Mouse (Mus musculus) kidney, postnatal 36 days (tissue): ENCODE results near the gene Pwwp2b.

Experiments
- DNase-seq, 2 experiments: peaks; one replicate each; pipeline ENCODE4 v3.0.0; 2021 to 2022; ENCODE audit warnings: mixed read lengths in 2 of 2

Gene Pwwp2b

GRCm38 (mm10) chr7:139247881-139248614, at the start of gene Pwwp2b:
TSS of gene Pwwp2b (plus strand) at chr7:139248482.
- DNase-seq = peak; percentile 82 to 92

- DNase-seq = peak; percentile 68 to 84
These were observed 48.2 kb upstream of the Pwwp2b start for GRCm38 (mm10) chr7:139200108-139200507.

GRCm38 (mm10) chr7:139201209-139201608, 47.1 kb upstream of the Pwwp2b start:
- DNase-seq = no peak

GRCm38 (mm10) chr7:139208023-139208772, 40.1 kb upstream of the Pwwp2b start:
- DNase-seq = peak; percentile 31 to 73

GRCm38 (mm10) chr7:139208773-139209095, 39.5 kb upstream of the Pwwp2b start:
- DNase-seq = peak; percentile 35 to 40

GRCm38 (mm10) chr7:139211761-139212160, 36.5 kb upstream of the Pwwp2b start:
- DNase-seq = no peak

- peak; percentile 99 for DNase-seq
These were observed 35.2 kb upstream of the Pwwp2b start, which contains the start of the genes Lrrc27 and Stk32c for GRCm38 (mm10) chr7:139212754-139213745. TSS of gene Lrrc27 (plus strand) at chr7:139212988. TSS of gene Stk32c (minus strand) at chr7:139213307.

GRCm38 (mm10) chr7:139213751-139214150, 34.5 kb upstream of the Pwwp2b start:
- DNase-seq = no peak

- DNase-seq = no peak
These were observed 34.1 kb upstream of the Pwwp2b start for GRCm38 (mm10) chr7:139214160-139214559.

- DNase-seq = no peak
These were observed 33.5 kb upstream of the Pwwp2b start for GRCm38 (mm10) chr7:139214596-139215340.

- no peak for DNase-seq
These were observed 32.8 kb upstream of the Pwwp2b start for GRCm38 (mm10) chr7:139215516-139215915.

GRCm38 (mm10) chr7:139215946-139216345, 32.3 kb upstream of the Pwwp2b start:
- no peak for DNase-seq

- DNase-seq = no peak
These were observed 31.8 kb upstream of the Pwwp2b start for GRCm38 (mm10) chr7:139216464-139216863.

GRCm38 (mm10) chr7:139217046-139217445, 31.2 kb upstream of the Pwwp2b start:
- no peak for DNase-seq

GRCm38 (mm10) chr7:139218641-139219415, 29.5 kb upstream of the Pwwp2b start:
- peak; percentile 68 to 78 for DNase-seq

- DNase-seq = no peak
These were observed 28.8 kb upstream of the Pwwp2b start for GRCm38 (mm10) chr7:139219486-139219885.

- DNase-seq = no peak
These were observed 28.0 kb upstream of the Pwwp2b start for GRCm38 (mm10) chr7:139220303-139220702.

- no peak for DNase-seq
These were observed 27.2 kb upstream of the Pwwp2b start for GRCm38 (mm10) chr7:139221072-139221471.

- DNase-seq = no peak
These were observed 26.4 kb upstream of the Pwwp2b start for GRCm38 (mm10) chr7:139221856-139222255.

GRCm38 (mm10) chr7:139222341-139222740, 25.9 kb upstream of the Pwwp2b start:
- DNase-seq = no peak

GRCm38 (mm10) chr7:139224070-139224469, 24.2 kb upstream of the Pwwp2b start:
- no peak for DNase-seq
